Mouse (Mus musculus) spleen, postnatal 4 days (tissue): ENCODE results near the gene Hgf.
A peak's percentile ranks its signal among the peaks of the same experiment; 100 is the strongest.

Experiments used
- DNase-seq, 2 experiments: peaks; one replicate each; pipeline ENCODE4 v3.0.0; 2022; ENCODE audit warnings: low spot score in 2 of 2

Gene Hgf

DNA sequence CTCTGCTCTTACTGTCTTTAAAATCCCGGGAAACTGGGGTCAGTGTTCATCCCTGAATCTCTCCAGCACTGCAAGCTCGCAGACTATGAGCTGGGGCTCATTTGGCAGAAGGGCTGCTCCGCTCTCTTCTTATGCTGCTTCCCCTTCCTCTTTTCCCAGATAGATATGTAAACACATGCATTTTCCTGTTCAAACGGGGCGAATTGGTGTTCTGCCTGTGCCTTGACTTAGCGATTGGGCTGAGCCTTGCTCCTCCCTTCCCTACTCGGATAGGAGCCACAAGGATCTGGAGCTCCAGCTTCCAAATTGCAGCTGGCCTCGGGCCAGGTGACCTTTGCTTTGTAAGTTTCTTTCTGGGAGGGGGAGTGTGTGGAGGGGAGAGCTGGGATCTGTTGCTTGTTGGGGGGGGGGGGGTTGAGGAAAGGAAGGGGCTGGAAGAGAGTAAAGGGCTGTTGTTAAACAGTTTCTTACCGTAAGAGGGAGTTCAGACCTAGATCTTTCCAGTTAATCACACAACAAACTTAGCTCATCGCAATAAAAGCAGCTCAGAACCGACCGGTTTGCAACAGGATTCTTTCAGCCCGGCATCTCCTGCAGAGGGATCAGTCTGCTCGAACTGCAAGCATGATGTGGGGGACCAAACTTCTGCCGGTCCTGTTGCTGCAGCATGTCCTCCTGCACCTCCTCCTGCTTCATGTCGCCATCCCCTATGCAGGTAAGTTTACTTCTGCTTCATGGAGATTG is at the start of gene Hgf:
Gene Hgf (plus strand): TSS at position 192 of the 744 bp plus-strand sequence.
- DNase-seq = peak in 1 of 2 experiments; percentile 59

DNA sequence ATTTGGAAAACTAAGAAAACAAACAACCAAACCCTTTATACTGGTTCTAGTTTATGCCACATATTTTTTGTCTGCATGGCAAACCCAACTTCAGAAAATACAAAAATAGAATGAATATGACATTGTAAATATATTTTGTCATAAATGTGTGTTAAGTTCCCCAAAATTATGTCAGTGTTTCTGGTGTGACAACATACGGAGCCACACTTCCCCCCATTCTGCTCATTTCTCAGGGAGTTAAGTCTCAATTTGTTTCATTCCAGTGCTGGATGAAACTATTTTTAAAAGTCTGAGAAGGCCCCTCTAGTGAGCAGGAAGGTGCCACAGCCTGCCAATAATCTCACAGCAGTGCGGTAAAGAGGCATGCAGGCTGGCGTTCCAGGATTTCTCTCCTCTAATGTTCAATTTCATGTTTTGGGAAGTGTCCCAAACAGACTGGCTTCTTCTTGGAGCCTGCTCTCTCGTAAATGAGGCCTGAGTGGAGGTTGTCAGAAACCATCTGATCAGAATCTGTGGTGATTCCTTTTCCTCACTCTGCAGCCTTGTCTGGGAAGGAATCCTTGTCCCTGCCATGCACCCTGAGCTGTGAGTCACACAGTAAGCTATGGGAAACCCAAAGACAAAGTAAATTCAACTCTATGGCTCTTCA is 46.5 kb upstream of the Hgf start:
- DNase-seq = no peak

DNA sequence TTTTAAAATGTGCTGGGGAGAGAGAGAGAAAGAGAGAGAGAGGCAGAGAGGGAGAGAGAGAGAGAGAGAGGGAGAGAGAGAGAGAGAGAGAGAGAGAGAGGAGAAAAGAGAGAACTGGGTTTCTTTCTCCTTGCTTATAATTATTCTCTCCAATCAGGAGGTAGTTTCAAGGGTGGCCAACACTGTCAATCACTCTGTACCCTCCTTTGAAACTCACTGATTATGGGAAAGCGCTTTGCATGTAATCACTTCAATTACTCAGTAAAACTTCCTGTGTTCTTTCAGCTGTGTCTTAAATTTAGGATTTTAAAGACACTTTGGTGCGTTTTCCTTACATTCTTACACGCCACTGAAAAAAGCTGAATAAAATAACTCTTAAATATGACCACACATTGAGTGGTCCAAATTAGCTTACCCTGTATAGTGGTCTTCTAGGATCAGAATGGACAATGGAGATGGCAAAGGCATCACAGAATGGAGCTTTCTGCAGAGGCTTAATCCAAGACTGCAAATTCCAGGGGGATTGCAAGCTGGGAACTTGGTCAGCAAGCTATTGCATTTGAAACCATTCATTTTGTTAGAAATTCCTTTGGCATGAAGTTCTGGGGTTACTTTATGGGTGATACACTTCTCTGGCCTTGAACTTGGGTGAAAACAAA is 21.5 kb upstream of the Hgf start:
- DNase-seq = no peak

DNA sequence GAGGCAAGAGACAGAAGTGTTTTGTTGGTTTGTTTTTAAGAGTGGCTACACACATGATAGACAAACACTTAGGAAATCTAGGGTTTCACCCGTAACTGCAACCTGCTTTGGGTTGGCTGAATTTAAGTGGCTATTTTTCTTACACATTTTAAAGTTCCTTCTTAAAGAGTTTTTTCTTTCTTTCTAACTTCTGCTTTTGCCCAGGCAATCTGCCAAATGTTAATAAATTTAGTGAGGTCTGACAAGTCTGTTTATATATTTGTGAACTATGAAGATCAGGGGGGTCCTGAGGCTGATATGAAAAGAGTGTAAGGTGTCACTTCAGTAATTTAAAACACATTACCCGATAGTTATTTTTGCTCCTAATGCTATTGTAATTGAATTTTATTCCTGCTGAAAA is 15.2 kb upstream of the Hgf start:
- DNase-seq = no peak

DNA sequence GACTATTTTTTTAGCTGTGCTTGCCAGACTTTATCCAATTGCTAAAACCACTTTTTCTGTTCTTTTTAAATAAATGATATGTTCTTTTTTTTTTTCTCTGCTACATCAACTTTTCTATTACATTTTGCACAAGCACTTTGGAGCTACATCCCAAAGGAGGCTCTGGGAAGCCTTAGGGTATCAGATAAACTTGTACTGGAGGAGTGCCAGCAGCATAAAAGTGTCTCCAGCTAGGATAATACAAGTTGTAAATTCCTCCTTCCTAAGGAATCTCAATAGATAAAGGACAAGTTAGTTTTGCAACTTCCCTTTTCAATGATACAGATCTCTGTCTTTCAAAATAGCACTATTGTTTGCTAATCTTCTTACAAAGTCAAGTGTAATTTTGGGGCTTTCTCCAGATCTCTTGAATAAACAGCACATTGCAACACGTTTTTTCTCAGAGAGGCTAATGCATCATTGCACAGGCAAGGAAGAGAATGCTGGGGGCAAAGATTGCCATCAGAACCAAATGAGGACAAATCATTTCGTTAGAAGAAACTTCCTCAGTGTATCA is 11.7 kb upstream of the Hgf start:
- no peak for DNase-seq

DNA sequence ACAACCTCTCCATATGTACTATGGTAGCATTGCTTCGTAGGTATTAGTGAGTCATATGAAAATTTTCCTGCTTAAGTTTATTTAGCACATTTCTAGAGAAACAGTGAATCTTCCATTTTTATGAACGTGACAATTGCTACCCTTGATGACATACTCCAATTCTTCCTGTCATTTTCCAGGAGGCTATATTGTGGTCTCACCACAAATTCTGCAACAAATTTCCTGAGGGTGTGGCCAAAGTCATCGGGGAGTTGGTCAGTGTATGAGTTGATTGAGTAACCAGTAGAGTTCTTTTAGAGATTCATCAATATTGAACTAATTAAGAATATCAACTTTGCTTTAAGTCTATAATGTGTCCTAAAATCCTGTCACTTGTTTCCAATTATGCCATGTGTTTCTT is 5.8 kb upstream of the Hgf start:
- no peak for DNase-seq

- DNase-seq = no peak
Measured at GRCm38 (mm10) chr5:16552647-16553046, 648 bp upstream of the Hgf start.

DNA sequence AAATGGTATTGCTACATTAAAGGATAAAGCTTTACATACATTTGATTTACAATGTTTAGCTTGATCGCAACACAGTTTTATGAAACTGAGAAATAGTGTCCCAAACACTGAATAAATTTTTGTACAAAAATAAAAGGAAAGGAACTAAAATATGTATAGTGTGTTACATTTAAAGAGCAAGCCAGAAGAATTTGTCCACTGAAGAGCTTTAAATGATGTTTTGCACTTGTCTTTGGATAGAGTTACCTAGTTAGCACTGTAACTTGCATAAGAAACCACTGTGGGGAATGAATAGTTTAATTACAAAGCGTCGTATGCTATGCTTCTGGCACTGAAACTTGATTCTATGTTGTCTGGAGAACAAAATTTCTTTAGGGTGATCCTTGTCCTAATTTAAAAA is 7.0 kb downstream of the Hgf start:
- DNase-seq = no peak

DNA sequence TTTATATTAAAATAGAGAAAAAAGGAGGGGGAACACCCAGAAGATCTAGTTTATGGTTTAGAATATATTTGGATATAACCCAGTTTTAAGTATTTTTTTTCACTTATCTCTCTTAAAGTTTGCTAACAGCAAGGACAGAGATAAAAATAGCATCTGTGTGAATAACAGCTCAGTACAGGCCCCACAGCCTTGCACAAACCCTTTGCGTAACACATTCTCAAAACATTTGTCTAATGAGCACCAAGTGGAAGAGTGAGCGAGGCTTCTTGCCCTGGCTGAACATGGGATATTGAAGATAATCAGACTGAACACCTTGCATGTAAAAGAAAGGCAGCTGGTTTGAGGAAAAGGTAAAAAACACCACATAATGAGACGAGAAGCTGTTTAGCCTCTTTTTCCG is 15.7 kb downstream of the Hgf start:
- DNase-seq = no peak

GRCm38 (mm10) chr5:16577882-16578742 is 24.8 kb downstream of the Hgf start:
- DNase-seq = no peak

GRCm38 (mm10) chr5:16595699-16596098 is 42.4 kb downstream of the Hgf start:
- no peak for DNase-seq

DNA sequence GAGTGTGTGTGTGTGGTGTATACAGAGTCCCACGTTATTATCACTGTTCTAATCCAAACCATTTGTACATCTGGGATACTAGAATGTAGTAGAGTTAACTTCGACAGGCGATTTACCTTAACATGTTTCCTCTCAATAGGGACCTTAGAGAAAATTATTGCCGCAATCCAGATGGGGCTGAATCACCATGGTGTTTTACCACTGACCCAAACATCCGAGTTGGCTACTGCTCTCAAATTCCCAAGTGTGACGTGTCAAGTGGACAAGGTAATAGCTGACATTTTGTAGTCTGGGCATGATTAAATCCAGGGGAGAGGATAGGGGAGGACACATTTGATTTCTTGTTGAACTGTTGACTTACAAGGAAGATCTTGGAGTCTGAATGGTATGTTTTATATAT is 44.7 kb downstream of the Hgf start:
- no peak for DNase-seq

GRCm38 (mm10) chr5:16601463-16601862 is 48.2 kb downstream of the Hgf start:
- DNase-seq = no peak

DNA sequence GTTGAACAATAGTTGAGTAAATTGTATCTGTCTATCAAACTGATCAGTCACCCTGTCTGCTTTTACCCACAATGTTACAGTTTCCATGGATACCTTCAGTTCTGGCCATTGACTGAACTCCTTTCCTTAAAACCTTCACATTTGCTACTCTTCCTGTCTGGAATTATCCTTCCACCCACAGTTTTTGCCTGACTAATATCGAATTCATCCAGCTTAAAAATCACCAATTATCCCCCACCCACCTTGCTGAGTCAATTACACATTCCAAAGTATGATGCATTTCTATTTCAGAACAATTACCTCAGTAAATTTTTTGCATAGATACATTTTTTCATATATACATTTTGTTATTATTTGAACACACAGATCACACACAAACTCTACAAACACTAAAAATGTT is 79.7 kb downstream of the Hgf start:
- DNase-seq = no peak

GRCm38 (mm10) chr5:16646417-16646816 is 93.1 kb downstream of the Hgf start:
- DNase-seq = no peak

DNA sequence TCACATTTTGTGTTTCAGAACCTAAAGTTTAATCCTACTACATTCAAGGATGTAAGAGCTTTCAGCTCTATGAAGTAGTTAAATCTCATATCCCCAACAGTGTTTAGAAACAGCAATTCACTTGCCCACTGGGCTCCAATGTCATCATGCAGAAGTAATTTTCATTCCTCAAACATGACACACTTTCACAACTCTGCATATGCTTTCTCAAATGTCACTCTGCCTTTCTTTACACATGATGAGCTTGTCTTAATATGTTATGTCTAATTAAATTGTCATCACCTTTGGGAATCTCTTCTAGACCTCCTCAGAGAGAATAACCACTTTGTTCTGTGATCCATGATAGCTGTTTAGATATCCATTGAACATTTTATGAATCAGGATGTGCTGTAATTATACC is 94.4 kb downstream of the Hgf start:
- no peak for DNase-seq

DNA sequence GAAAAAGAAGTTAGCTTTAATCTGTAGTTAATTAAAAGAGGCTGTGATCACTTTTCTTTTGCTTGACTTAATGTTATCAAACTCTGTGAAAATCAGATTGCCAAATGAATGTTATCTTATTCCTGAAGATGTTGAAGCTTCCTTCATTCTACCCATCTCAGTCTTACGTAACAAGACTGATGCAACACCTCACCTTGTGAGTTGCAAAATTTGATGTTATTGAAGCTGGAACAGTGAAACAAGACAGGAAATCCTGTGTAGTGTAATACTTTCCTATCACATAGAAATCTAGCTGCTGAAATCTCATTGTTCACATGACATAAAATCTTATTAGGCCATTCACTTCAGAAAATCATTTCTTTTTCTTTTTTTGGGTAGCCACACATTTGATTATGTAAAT is 96.9 kb downstream of the Hgf start:
- DNase-seq = no peak

DNA sequence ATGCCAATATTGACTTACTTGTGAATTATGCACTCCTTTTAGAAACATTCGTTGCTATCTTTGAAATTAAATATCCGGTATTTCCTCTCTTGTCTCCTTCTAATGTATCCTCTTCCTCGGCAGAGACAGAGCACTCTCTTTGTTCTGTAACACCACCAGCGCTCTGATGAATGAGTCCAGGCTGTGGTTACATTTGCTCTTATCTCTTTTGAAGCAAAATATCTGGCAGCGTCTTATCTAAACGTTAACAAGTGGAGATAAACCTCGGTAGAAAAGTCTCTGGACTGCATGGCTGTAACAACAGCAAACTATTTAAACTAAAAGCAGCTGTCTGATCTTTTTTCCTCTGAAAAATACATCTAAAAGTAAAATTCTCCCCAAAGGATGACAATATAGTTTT is 100.7 kb downstream of the Hgf start:
- no peak for DNase-seq
